Mouse (Mus musculus) ES-E14 (cell line): ENCODE measurements around the gene Phxr2. TPM values are rescaled to one million over a fixed set of nuclear protein-coding genes. Genes with fewer than 3 reads are reported as not detected.

Experiments used
- DNase-seq: peaks from one replicate; pipeline ENCODE4 v3.0.0-alpha.2; 2013; ENCODE audit warnings: low read depth, low spot score
- H3K27ac ChIP-seq: 2 replicates; pipeline ENCODE4 v1.5.1; 2012; ENCODE audit warnings: low read depth, mild to moderate bottlenecking, low read length, moderate library complexity, mixed read lengths; ENCODE audit not compliant: poor library complexity, insufficient read depth, severe bottlenecking
- H3K36me3 ChIP-seq: 2 replicates; pipeline ENCODE4 v1.6.1; 2012; ENCODE audit warnings: mild to moderate bottlenecking, low read length, moderate library complexity, mixed read lengths; ENCODE audit not compliant: control insufficient read depth, poor library complexity, insufficient read depth, severe bottlenecking
- H3K4me1 ChIP-seq, 2 experiments: fragments of 150-350 bp in 1 of 2; sonication (generic) in 1 of 2; 2 replicates each; pipeline ENCODE4 v1.6.1; 2012; ENCODE audit warnings: low read length in 2 of 2, mild to moderate bottlenecking in 1 of 2, mixed read lengths in 1 of 2; ENCODE audit not compliant: control insufficient read depth in 2 of 2, insufficient read depth in 2 of 2, poor library complexity in 1 of 2
- H3K4me3 ChIP-seq, 2 experiments: fragments of 150-350 bp in 1 of 2; sonication (generic) in 1 of 2; 2 replicates each; pipeline ENCODE4 v1.5.1; 2012; ENCODE audit warnings: low read length in 2 of 2, low read depth in 1 of 2, mild to moderate bottlenecking in 1 of 2, mixed read lengths in 1 of 2; ENCODE audit not compliant: insufficient read depth in 1 of 2, poor library complexity in 1 of 2, severe bottlenecking in 1 of 2
- H3K9ac ChIP-seq: 2 replicates; pipeline ENCODE4 v1.6.1; 2012; ENCODE audit warnings: low read depth, mild to moderate bottlenecking, low read length, mixed read lengths; ENCODE audit not compliant: poor library complexity, insufficient read depth, severe bottlenecking
- H3K9me3 ChIP-seq: fragments of 150-350 bp; sonication (generic); 2 replicates; pipeline ENCODE4 v1.6.1; 2012; ENCODE audit warnings: low read depth, mild to moderate bottlenecking, low read length; ENCODE audit not compliant: control insufficient read depth, insufficient read depth
- CHD2 ChIP-seq: IDR thresholded peaks from 2 replicates; pipeline ENCODE4 v1.6.1; 2014; ENCODE audit warnings: mild to moderate bottlenecking, low read depth, low read length, inconsistent platforms
- HCFC1 ChIP-seq: IDR thresholded peaks from 2 replicates; pipeline ENCODE4 v1.6.1; 2012; ENCODE audit warnings: low read length, inconsistent platforms, borderline replicate concordance; ENCODE audit not compliant: insufficient read depth
- MAFK ChIP-seq: IDR thresholded peaks from 2 replicates; pipeline ENCODE4 v1.6.1; 2014; ENCODE audit warnings: mild to moderate bottlenecking, low read depth, low read length, inconsistent platforms; ENCODE audit not compliant: insufficient read depth
- ZC3H11A ChIP-seq: IDR thresholded peaks from 2 replicates; pipeline ENCODE4 v1.6.1; 2012; ENCODE audit warnings: low read depth, mild to moderate bottlenecking, inconsistent platforms, low read length, borderline replicate concordance
- ZNF384 ChIP-seq: IDR thresholded peaks from 2 replicates; pipeline ENCODE4 v1.6.1; 2012; ENCODE audit warnings: low read depth, low read length, inconsistent platforms
- in situ Hi-C, 2 experiments: fragments of 600-800 bp; cut with MboI; formaldehyde crosslinking; loops; one replicate each; pipeline ENCODE4 v1.15.1; 2025; ENCODE audit warnings: low sequenced_read_pairs in 2 of 2, inconsistent platforms in 1 of 2; ENCODE audit not compliant: unreplicated experiment in 2 of 2
- total RNA-seq: library from RNA; depleted of rRNA; stranded (reverse); fragments of 300-350 nt; gene quantifications from 2 replicates; pipeline ENCODE4 v1.2.3, GENCODE M21; 2012

Gene Phxr2
- total RNA-seq, 1 experiment: not detected

DNA sequence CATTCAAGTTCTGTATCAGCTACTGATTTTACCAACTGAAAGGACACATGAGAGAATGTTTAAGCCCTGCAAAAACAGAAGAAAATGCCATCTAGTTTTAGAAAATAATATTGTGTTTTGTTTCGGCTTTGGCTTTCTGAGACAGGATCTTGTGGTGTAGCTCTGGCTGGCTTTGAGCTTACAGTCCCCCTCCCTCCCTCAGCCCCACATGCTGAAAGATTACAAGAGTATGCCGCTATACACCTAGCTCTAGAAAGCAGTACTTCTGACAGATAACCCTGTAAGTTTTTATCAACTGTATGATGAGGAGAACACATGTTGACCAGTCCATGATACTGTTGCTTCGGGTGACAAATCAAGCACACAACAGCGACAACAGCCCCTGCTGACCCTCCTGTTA, 6.7 kb downstream of the Phxr2 start:
- no peak overlapping the region for H3K27ac ChIP-seq
- in situ Hi-C loops: no loop called here

DNA sequence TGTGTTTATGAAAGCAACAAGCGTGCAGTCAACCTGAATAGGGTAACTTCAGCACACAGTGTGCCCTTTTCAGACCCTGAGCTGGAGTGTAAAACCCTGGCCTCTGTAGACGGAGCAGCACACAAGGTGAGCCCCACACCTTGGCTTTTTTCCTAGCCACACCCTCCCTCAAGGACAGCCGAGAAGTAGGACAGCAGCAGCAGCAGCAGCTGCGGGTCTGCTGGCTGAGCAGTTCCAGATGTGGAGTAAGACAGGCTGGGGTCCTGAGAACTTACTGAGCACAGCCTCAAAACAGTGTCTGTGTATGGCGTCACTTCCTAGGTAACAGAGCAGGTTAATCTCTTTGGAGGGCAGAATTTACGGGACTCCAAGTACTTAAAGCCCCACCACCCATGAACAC, 7.4 kb downstream of the Phxr2 start:
- Histone ChIP-seq H3K4me1 (peaks cover 6 to 20% of the 10 kb centered on the region in 2 experiments; a peak in 3 of 4 replicates), H3K4me3 (no peak overlapping the region), H3K9me3 (no peaks in the 10 kb centered on the region), H3K27ac (no peak overlapping the region), H3K36me3 (no peaks in the 10 kb centered on the region), H3K9ac (no peak overlapping the region)
- in situ Hi-C loops: no loop called here
- DNase-seq: no peak
- no peak for TF ChIP-seq ZC3H11A
- no peak for TF ChIP-seq MAFK
- TF ChIP-seq CHD2: no peak
- TF ChIP-seq ZNF384: no peak
- TF ChIP-seq HCFC1: no peak

More for the DNA sequence above, 6.7 kb downstream of the Phxr2 start:
- no peaks in the 10 kb centered on the region for H3K9me3 ChIP-seq
- TF ChIP-seq ZNF384 (no peak), CHD2 (no peak), ZC3H11A (no peak), MAFK (no peak), HCFC1 (no peak)
- no peaks in the 10 kb centered on the region for H3K36me3 ChIP-seq
- DNase-seq: no peak
- no peak overlapping the region for H3K9ac ChIP-seq
- peaks cover 6 to 20% of the 10 kb centered on the region in 2 experiments; a peak in 3 of 4 replicates for H3K4me1 ChIP-seq
- H3K4me3 ChIP-seq: no peak overlapping the region

GRCm38 (mm10) chr10:99117876-99118275, 8.2 kb downstream of the Phxr2 start:
- Histone ChIP-seq H3K27ac (no peak overlapping the region), H3K9me3 (no peaks in the 10 kb centered on the region), H3K4me3 (no peak overlapping the region), H3K4me1 (peaks cover 6 to 22% of the 10 kb centered on the region in 2 experiments; a peak in 3 of 4 replicates), H3K36me3 (no peaks in the 10 kb centered on the region), H3K9ac (no peak overlapping the region)
- no peak for DNase-seq
- in situ Hi-C loops: no loop called here
- TF ChIP-seq HCFC1 (no peak), ZNF384 (no peak), CHD2 (no peak), MAFK (no peak), ZC3H11A (no peak)

- Histone ChIP-seq H3K4me1 (peaks cover 6 to 22% of the 10 kb centered on the region in 2 experiments; a peak in 3 of 4 replicates), H3K36me3 (no peaks in the 10 kb centered on the region), H3K9ac (0 out of 2 replicates have a peak overlapping the region, but pooled peaks have one; percentile 11), H3K27ac (no peak overlapping the region; the same call in 1 of the 2 replicates), H3K9me3 (no peaks in the 10 kb centered on the region), H3K4me3 (no peak overlapping the region)
- in situ Hi-C loops: no loop called here
- TF ChIP-seq MAFK (no peak), ZC3H11A (no peak), HCFC1 (no peak), CHD2 (no peak), ZNF384 (peak; percentile 49; the same call in 1 of the 2 replicates)
- no peak for DNase-seq
These were observed 9.2 kb downstream of the Phxr2 start for GRCm38 (mm10) chr10:99116650-99117615.
